Mouse (Mus musculus) ZHBTc4 (cell line): ENCODE results near the gene Mier2.

Experiments
- DNase-seq: peaks from one replicate; pipeline ENCODE4 v3.0.0-alpha.2; 2011; ENCODE audit warnings: low read depth, low spot score

Mier2 gene

GRCm38 (mm10) chr10:79575754-79576153 lies 20.8 kb upstream of the Mier2 start:
- DNase-seq = no peak

GRCm38 (mm10) chr10:79574796-79575195 lies 19.8 kb upstream of the Mier2 start:
- no peak for DNase-seq

- DNase-seq = peak; percentile 32
Observed at GRCm38 (mm10) chr10:79574350-79574749, 19.4 kb upstream of the Mier2 start.

GRCm38 (mm10) chr10:79573611-79574010 lies 18.6 kb upstream of the Mier2 start:
- DNase-seq = no peak

GRCm38 (mm10) chr10:79571314-79571713 lies 16.3 kb upstream of the Mier2 start:
- no peak for DNase-seq

GRCm38 (mm10) chr10:79569921-79570320 lies 14.9 kb upstream of the Mier2 start:
- DNase-seq = no peak

GRCm38 (mm10) chr10:79559716-79560115 lies 4.7 kb upstream of the Mier2 start:
- DNase-seq = no peak

- no peak for DNase-seq
Observed at GRCm38 (mm10) chr10:79557496-79557895, 2.5 kb upstream of the Mier2 start.

- no peak for DNase-seq
Observed at GRCm38 (mm10) chr10:79556951-79557350, 2.0 kb upstream of the Mier2 start.

- no peak for DNase-seq
Observed at GRCm38 (mm10) chr10:79555238-79555724, 282 bp upstream of the Mier2 start.

- DNase-seq = peak; percentile 30
Observed at GRCm38 (mm10) chr10:79553691-79554090, 1.3 kb downstream of the Mier2 start.

GRCm38 (mm10) chr10:79553176-79553575 lies 1.8 kb downstream of the Mier2 start:
- DNase-seq = no peak

GRCm38 (mm10) chr10:79552531-79552930 lies 2.5 kb downstream of the Mier2 start:
- no peak for DNase-seq

GRCm38 (mm10) chr10:79550366-79550765 lies 4.6 kb downstream of the Mier2 start:
- DNase-seq = no peak

- no peak for DNase-seq
Observed at GRCm38 (mm10) chr10:79548971-79549723, 5.9 kb downstream of the Mier2 start.

- DNase-seq = no peak
Observed at GRCm38 (mm10) chr10:79548546-79548945, 6.5 kb downstream of the Mier2 start.

- DNase-seq = no peak
Observed at GRCm38 (mm10) chr10:79547148-79547675, 7.8 kb downstream of the Mier2 start.

GRCm38 (mm10) chr10:79546483-79546882 lies 8.5 kb downstream of the Mier2 start:
- DNase-seq = no peak

GRCm38 (mm10) chr10:79545891-79546290 lies 9.1 kb downstream of the Mier2 start:
- no peak for DNase-seq

GRCm38 (mm10) chr10:79544631-79545030 lies 10.4 kb downstream of the Mier2 start:
- no peak for DNase-seq

GRCm38 (mm10) chr10:79543884-79544597 lies 11.0 kb downstream of the Mier2 start:
- no peak for DNase-seq

GRCm38 (mm10) chr10:79542171-79542570 lies 12.8 kb downstream of the Mier2 start:
- no peak for DNase-seq

- no peak for DNase-seq
Observed at GRCm38 (mm10) chr10:79541522-79541921, 13.5 kb downstream of the Mier2 start.
